8 mouse cellular contexts compared by ENCODE assay signal in the genomic region with DNA sequence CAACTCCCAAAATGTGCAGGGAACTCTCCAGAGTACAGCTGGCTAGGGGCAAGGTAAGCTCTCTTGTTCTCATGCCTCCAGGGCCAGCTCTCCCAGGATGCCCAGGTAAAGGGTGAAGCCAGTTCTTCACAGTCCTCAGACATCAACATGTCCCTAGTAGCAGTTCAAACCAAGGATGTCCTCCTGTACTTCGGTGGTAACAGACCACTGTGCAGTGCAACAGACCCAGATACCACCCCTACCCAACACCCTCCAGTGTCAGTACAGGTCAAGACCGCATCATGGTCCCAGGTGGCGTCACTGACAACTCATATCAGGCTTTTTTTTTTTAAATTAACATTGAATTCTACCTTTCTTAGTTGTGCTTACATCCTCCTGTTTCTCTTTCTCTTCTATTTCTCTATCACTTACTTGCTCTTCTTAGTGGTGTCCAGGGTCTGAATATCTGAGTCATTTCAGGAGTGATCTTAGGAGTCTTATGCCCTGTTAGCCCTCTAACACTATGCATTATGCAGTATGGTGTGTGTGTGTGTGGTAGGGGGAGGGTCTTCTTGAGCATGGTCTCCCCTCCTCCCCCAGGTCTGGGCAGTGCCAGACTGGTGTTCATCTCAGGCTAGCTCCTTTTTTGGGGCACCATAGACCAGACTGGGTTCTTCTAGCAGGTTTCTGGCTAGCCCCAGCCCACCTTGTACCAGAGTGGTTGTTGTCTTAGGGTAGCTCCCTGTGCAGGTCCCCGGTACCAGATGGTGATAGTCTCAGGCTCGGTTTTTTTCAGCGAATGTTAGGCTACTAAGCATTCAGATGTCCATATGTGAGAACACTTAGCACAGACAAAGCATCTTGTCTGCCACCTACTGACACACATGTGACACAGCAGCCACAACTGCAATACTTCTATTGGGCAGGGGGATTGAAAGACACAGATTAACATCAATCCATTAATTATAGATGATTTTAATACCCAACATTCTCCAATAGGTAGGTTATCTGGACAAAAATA. TPM values are rescaled to one million over a fixed set of nuclear protein-coding genes. Genes with fewer than 3 reads are reported as not detected.
DNase-seq lines count a peak whose midpoint lies in the region; ATAC-seq and TF ChIP-seq lines count a peak whose summit lies in the region.

No protein-coding gene starts in this region.

- intact Hi-C loops in heart, adult 2 months (cut with DNase I), result loop anchor here (1.0 to 10.0 kb wide), 3 partner anchors 116 to 425 kb away; no protein-coding TSS in a partner anchor

- no peak for TF ChIP-seq POLR2A in heart, adult 2 months (IDR thresholded peaks at IDR 0.05; ENCODE audit: insufficient read depth, low read depth, low read length)

- no peak overlapping the region for H3K9ac ChIP-seq in heart, adult 2 months (ENCODE audit: low read depth, low read length)
- no peak overlapping the region for H3K9ac ChIP-seq in kidney, embryonic 14.5 days (ENCODE audit: low read depth, low read length)
- no peak overlapping the region; the same call in 1 of the 2 replicates for H3K9ac ChIP-seq in liver, embryonic 12.5 days

- no peak for TF ChIP-seq EP300 in heart, adult 2 months (IDR thresholded peaks at IDR 0.05; ENCODE audit: insufficient read depth, low read depth, low read length)

- no peak overlapping the region for H3K4me2 ChIP-seq in kidney, embryonic 14.5 days (replicated peaks; ENCODE audit: low read depth, low read length)
- peak overlapping the region; percentile 39; the same call in 1 of the 2 replicates for H3K4me2 ChIP-seq in liver, embryonic 12.5 days

- H3K27ac ChIP-seq in heart, adult 2 months, result no peak overlapping the region
- no peak overlapping the region for H3K27ac ChIP-seq in kidney, embryonic 14.5 days (ENCODE audit: low read depth, low read length)
- H3K27ac ChIP-seq in liver, embryonic 12.5 days, result 0 out of 2 replicates have a peak overlapping the region, but pooled peaks have one; percentile 7

- no peak overlapping the region for H3K4me3 ChIP-seq in heart, adult 2 months
- no peak overlapping the region for H3K4me3 ChIP-seq in kidney, embryonic 14.5 days (ENCODE audit: low read length)
- no peak overlapping the region for H3K4me3 ChIP-seq in liver, embryonic 12.5 days

- peak; percentile 34 for DNase-seq in testis, postnatal 10 days (ENCODE audit: low spot score)
- no peak for DNase-seq in testis, postnatal 14 days (ENCODE audit: low spot score)
- DNase-seq in cerebellum, postnatal 25 days, result peak; percentile 8 to 43
- peak in 1 of 2 experiments; percentile 13 for DNase-seq in heart, adult 2 months
- DNase-seq in neural tube, embryonic 10.5 days (ENCODE audit: extremely low spot score, low spot score), result peak; percentile 35
- peak; percentile 14 for DNase-seq in thymus, postnatal 4 days

- TF ChIP-seq CTCF in heart, adult 2 months (IDR thresholded peaks at IDR 0.05), result peak; percentile 85

- H3K79me2 ChIP-seq in heart, adult 2 months (replicated peaks; ENCODE audit: control insufficient read depth, insufficient read depth, low read length), result no peaks in the 10 kb centered on the region

- ATAC-seq in kidney, embryonic 14.5 days (ENCODE audit: low FRiP score, low TSS enrichment), result peak; percentile 84
- ATAC-seq in liver, embryonic 12.5 days, result peak; percentile 83

- 41% methylated on average over 6 of the region's 6 CpGs for WGBS in heart, adult 2 months
- WGBS in kidney, embryonic 14.5 days, result 56% methylated on average over 6 of the region's 6 CpGs
- 43% methylated on average over 6 of the region's 6 CpGs for WGBS in liver, embryonic 12.5 days (ENCODE audit: insufficient replicate concordance)

- no peaks in the 10 kb centered on the region for H3K27me3 ChIP-seq in heart, adult 2 months (ENCODE audit: control insufficient read depth, insufficient read depth, low read length)
- H3K27me3 ChIP-seq in kidney, embryonic 14.5 days (ENCODE audit: control insufficient read depth, insufficient read depth, low read length), result no peaks in the 10 kb centered on the region
- H3K27me3 ChIP-seq in liver, embryonic 12.5 days (replicated peaks), result no peaks in the 10 kb centered on the region

- H3K4me1 ChIP-seq in heart, adult 2 months (ENCODE audit: control insufficient read depth, insufficient read depth, low read length), result no peaks in the 10 kb centered on the region
- no peaks in the 10 kb centered on the region for H3K4me1 ChIP-seq in kidney, embryonic 14.5 days (ENCODE audit: control insufficient read depth, insufficient read depth, low read length)
- H3K4me1 ChIP-seq in liver, embryonic 12.5 days, result peaks cover 8% of the 10 kb centered on the region

- no peaks in the 10 kb centered on the region for H3K9me3 ChIP-seq in kidney, embryonic 14.5 days (ENCODE audit: control insufficient read depth, low read length)
- H3K9me3 ChIP-seq in liver, embryonic 12.5 days (replicated peaks), result no peaks in the 10 kb centered on the region

- no peaks in the 10 kb centered on the region for H3K36me3 ChIP-seq in heart, adult 2 months (ENCODE audit: control insufficient read depth, insufficient read depth, low read length)
- H3K36me3 ChIP-seq in kidney, embryonic 14.5 days (ENCODE audit: control insufficient read depth, insufficient read depth, low read length), result no peaks in the 10 kb centered on the region
- H3K36me3 ChIP-seq in liver, embryonic 12.5 days, result no peaks in the 10 kb centered on the region

RNA-seq across cellular contexts. Expression of a gene that starts 9.2 kb away (rescaled TPM):
- total RNA-seq in heart, adult 2 months (2021), result not detected
- not detected in 2 replicates for polyA plus RNA-seq in heart, adult 2 months (2012; rRNA removed)
- 0.24 TPM in 1 of 2 replicates, not detected in the other for polyA plus RNA-seq in kidney, embryonic 14.5 days (2014; fragmentation: Nextera tagmentation; extraction: Ambion mirVana)
- polyA plus RNA-seq in liver, embryonic 12.5 days (2016; fragmentation: Nextera tagmentation; extraction: Ambion mirVana), result not detected in 2 replicates

RNA-seq across cellular contexts. Expression of a gene that starts 34.4 kb away (rescaled TPM):
- 10 to 100 TPM; 21.6 to 23.9 TPM for total RNA-seq in heart, adult 2 months (2021)
- polyA plus RNA-seq in heart, adult 2 months (2012; rRNA removed), result 11.3 and 13.8 TPM in 2 replicates
- 17.2 and 23.5 TPM in 2 replicates for polyA plus RNA-seq in kidney, embryonic 14.5 days (2014; fragmentation: Nextera tagmentation; extraction: Ambion mirVana)
- 41.1 and 44.4 TPM in 2 replicates for polyA plus RNA-seq in liver, embryonic 12.5 days (2016; fragmentation: Nextera tagmentation; extraction: Ambion mirVana)

RNA-seq across cellular contexts. Expression of a gene that starts 48.5 kb away (rescaled TPM):
- total RNA-seq in heart, adult 2 months (2021), result not detected
- polyA plus RNA-seq in heart, adult 2 months (2012; rRNA removed), result not detected in 2 replicates
- polyA plus RNA-seq in kidney, embryonic 14.5 days (2014; fragmentation: Nextera tagmentation; extraction: Ambion mirVana), result not detected in 2 replicates
- not detected in 2 replicates for polyA plus RNA-seq in liver, embryonic 12.5 days (2016; fragmentation: Nextera tagmentation; extraction: Ambion mirVana)
